Mouse (Mus musculus): Measurements from ENCODE around the gene Ddx49. TPM values are rescaled to one million over a fixed set of nuclear protein-coding genes. Genes with fewer than 3 reads are reported as not detected.
A peak's percentile ranks its signal among the peaks of the same experiment; 100 is the strongest.

The Ddx49 gene
- polyA plus RNA-seq, 1 experiment from 2014 or later = 32.9 TPM

- TF ChIP-seq CTCF (IDR thresholded peaks at IDR 0.05; ENCODE audit: low read depth) = no peak
- no peaks in the 10 kb centered on the region for H3K27me3 ChIP-seq (replicated peaks; ENCODE audit: control insufficient read depth, insufficient read depth, low read length)
- no peak overlapping the region for H3K4me2 ChIP-seq (replicated peaks; ENCODE audit: low read depth)
- no peaks in the 10 kb centered on the region for H3K9me3 ChIP-seq (ENCODE audit: control insufficient read depth)
- no peak for ATAC-seq
- WGBS = 73% methylated on average over 3 of the region's 3 CpGs
- H3K36me3 ChIP-seq (ENCODE audit: control insufficient read depth, insufficient read depth) = no peaks in the 10 kb centered on the region
- H3K9ac ChIP-seq (ENCODE audit: low read depth, low read length) = no peak overlapping the region
- no peak overlapping the region for H3K4me3 ChIP-seq (ENCODE audit: low read depth, low read length)
- no peak overlapping the region; the same call in 1 of the 2 replicates for H3K27ac ChIP-seq (ENCODE audit: low read depth, low read length)
- H3K4me1 ChIP-seq (replicated peaks; ENCODE audit: control insufficient read depth, insufficient read depth, low read length) = no peaks in the 10 kb centered on the region; the same call in 1 of the 2 replicates
Measured at GRCm38 (mm10) chr8:70276476-70276875, 25.8 kb downstream of the Ddx49 start.

- no peak for ATAC-seq
- no peaks in the 10 kb centered on the region; the same call in 1 of the 2 replicates for H3K4me1 ChIP-seq (replicated peaks; ENCODE audit: control insufficient read depth, insufficient read depth, low read length)
- no peaks in the 10 kb centered on the region for H3K27me3 ChIP-seq (replicated peaks; ENCODE audit: control insufficient read depth, insufficient read depth, low read length)
- H3K27ac ChIP-seq (ENCODE audit: low read depth, low read length) = no peak overlapping the region
- H3K36me3 ChIP-seq (ENCODE audit: control insufficient read depth, insufficient read depth) = no peaks in the 10 kb centered on the region
- no peaks in the 10 kb centered on the region for H3K9me3 ChIP-seq (ENCODE audit: control insufficient read depth)
- TF ChIP-seq CTCF (IDR thresholded peaks at IDR 0.05; ENCODE audit: low read depth) = no peak
- no peak overlapping the region for H3K4me2 ChIP-seq (replicated peaks; ENCODE audit: low read depth)
- H3K9ac ChIP-seq (ENCODE audit: low read depth, low read length) = no peak overlapping the region
- no peak overlapping the region for H3K4me3 ChIP-seq (ENCODE audit: low read depth, low read length)
Measured at GRCm38 (mm10) chr8:70274350-70274749, 27.9 kb downstream of the Ddx49 start.

GRCm38 (mm10) chr8:70272949-70273348 lies 29.3 kb downstream of the Ddx49 start:
- Histone ChIP-seq H3K9me3 (ENCODE audit: control insufficient read depth) (no peaks in the 10 kb centered on the region), H3K27ac (ENCODE audit: low read depth, low read length) (no peak overlapping the region), H3K4me1 (replicated peaks; ENCODE audit: control insufficient read depth, insufficient read depth, low read length) (peaks cover 2% of the 10 kb centered on the region; the same call in 1 of the 2 replicates), H3K9ac (ENCODE audit: low read depth, low read length) (no peak overlapping the region), H3K4me2 (replicated peaks; ENCODE audit: low read depth) (no peak overlapping the region), H3K27me3 (replicated peaks; ENCODE audit: control insufficient read depth, insufficient read depth, low read length) (no peaks in the 10 kb centered on the region), H3K4me3 (ENCODE audit: low read depth, low read length) (no peak overlapping the region), H3K36me3 (ENCODE audit: control insufficient read depth, insufficient read depth) (no peaks in the 10 kb centered on the region)
- peak; percentile 66 for ATAC-seq
- 45% methylated on average over 3 of the region's 3 CpGs for WGBS
- TF ChIP-seq CTCF (IDR thresholded peaks at IDR 0.05; ENCODE audit: low read depth) = no peak

GRCm38 (mm10) chr8:70268799-70269565 lies 33.3 kb downstream of the Ddx49 start:
- no peak overlapping the region for H3K4me2 ChIP-seq (replicated peaks; ENCODE audit: low read depth)
- no peak overlapping the region for H3K9ac ChIP-seq (ENCODE audit: low read depth, low read length)
- peak; percentile 62 for TF ChIP-seq CTCF (IDR thresholded peaks at IDR 0.05; ENCODE audit: low read depth)
- no peaks in the 10 kb centered on the region for H3K27me3 ChIP-seq (replicated peaks; ENCODE audit: control insufficient read depth, insufficient read depth, low read length)
- ATAC-seq = no peak
- H3K9me3 ChIP-seq (ENCODE audit: control insufficient read depth) = no peaks in the 10 kb centered on the region
- no peak overlapping the region; the same call in 1 of the 2 replicates for H3K27ac ChIP-seq (ENCODE audit: low read depth, low read length)
- peaks cover 2% of the 10 kb centered on the region; the same call in 1 of the 2 replicates for H3K4me1 ChIP-seq (replicated peaks; ENCODE audit: control insufficient read depth, insufficient read depth, low read length)
- H3K36me3 ChIP-seq (ENCODE audit: control insufficient read depth, insufficient read depth) = peaks cover 8% of the 10 kb centered on the region; the same call in 1 of the 2 replicates
- no peak overlapping the region for H3K4me3 ChIP-seq (ENCODE audit: low read depth, low read length)
- WGBS = 47% methylated on average over 11 of the region's 11 CpGs

- ATAC-seq = no peak
Measured at GRCm38 (mm10) chr8:70268311-70268710, 34.0 kb downstream of the Ddx49 start.

GRCm38 (mm10) chr8:70267674-70268073 lies 34.6 kb downstream of the Ddx49 start:
- Histone ChIP-seq H3K9ac (ENCODE audit: low read depth, low read length) (no peak overlapping the region), H3K4me2 (replicated peaks; ENCODE audit: low read depth) (no peak overlapping the region), H3K27ac (ENCODE audit: low read depth, low read length) (no peak overlapping the region), H3K4me3 (ENCODE audit: low read depth, low read length) (no peak overlapping the region), H3K36me3 (ENCODE audit: control insufficient read depth, insufficient read depth) (peaks cover 21% of the 10 kb centered on the region; the same call in 1 of the 2 replicates), H3K9me3 (ENCODE audit: control insufficient read depth) (no peaks in the 10 kb centered on the region), H3K27me3 (replicated peaks; ENCODE audit: control insufficient read depth, insufficient read depth, low read length) (no peaks in the 10 kb centered on the region), H3K4me1 (replicated peaks; ENCODE audit: control insufficient read depth, insufficient read depth, low read length) (peaks cover 2% of the 10 kb centered on the region; the same call in 1 of the 2 replicates)
- 70% methylated on average over 3 of the region's 3 CpGs for WGBS
- no peak for ATAC-seq
- no peak for TF ChIP-seq CTCF (IDR thresholded peaks at IDR 0.05; ENCODE audit: low read depth)

More at GRCm38 (mm10) chr8:70268311-70268710, 34.0 kb downstream of the Ddx49 start:
- Histone ChIP-seq H3K4me3 (ENCODE audit: low read depth, low read length) (no peak overlapping the region), H3K4me1 (replicated peaks; ENCODE audit: control insufficient read depth, insufficient read depth, low read length) (peaks cover 2% of the 10 kb centered on the region; the same call in 1 of the 2 replicates), H3K4me2 (replicated peaks; ENCODE audit: low read depth) (no peak overlapping the region), H3K27ac (ENCODE audit: low read depth, low read length) (no peak overlapping the region; the same call in 1 of the 2 replicates), H3K9me3 (ENCODE audit: control insufficient read depth) (no peaks in the 10 kb centered on the region), H3K27me3 (replicated peaks; ENCODE audit: control insufficient read depth, insufficient read depth, low read length) (no peaks in the 10 kb centered on the region), H3K9ac (ENCODE audit: low read depth, low read length) (no peak overlapping the region), H3K36me3 (ENCODE audit: control insufficient read depth, insufficient read depth) (peaks cover 15% of the 10 kb centered on the region; the same call in 1 of the 2 replicates)
- TF ChIP-seq CTCF (IDR thresholded peaks at IDR 0.05; ENCODE audit: low read depth) = no peak
- 59% methylated on average over 5 of the region's 5 CpGs for WGBS

Data from intestine, postnatal 0 days (tissue).